Mouse (Mus musculus): ENCODE data around the gene Cdc42se2.

Gene Cdc42se2

DNA sequence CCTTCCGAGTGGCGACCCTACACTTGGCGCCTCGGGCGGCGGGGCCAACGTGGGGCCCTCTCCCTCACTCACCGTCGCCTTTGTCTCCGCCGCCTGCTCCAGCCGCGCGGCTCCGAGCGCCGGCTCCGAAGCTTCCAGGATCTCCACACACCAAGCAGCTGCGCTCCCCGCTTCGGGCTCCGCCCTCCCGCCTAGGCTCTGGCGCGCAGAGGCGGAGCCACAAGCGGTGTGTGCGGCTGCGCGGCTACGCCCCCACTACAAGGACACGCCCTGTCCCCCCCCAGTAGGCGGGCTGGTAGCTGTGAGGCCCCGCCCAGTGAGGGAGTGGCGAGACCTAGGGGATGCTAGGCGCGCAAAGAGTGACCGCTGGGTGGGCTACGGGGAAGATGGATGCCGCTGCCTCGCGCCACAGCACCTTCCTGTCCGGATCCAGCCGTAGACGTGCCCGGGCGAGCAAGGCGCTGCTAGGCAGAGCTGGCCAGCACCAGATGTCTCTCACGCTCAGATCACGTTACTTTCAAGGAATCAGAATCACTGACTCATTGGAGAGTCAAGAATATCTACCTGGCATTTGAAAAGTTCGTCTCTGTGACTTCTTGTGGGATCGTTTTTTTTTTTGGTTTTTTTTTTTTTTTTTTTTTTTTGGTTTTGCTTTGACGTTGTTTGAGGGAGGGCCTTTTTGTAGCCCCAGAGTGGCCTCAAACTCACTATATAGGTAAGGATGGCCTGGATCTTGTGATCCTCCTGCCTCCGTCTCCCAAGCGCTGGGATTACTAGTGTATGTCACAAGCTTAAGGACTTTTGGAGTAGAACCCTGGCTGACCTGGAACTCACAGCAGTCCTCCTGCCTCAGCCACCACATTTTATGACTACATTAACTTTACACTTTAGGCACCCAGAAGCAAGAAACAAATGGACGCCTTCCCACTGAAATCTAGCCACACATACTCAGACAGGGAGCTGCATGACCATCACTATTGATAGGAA, at the start of gene Cdc42se2:
TSS of gene Cdc42se2 (minus strand) at position 188 of the 987 bp plus-strand sequence.
- DNase-seq = peak; percentile 95

DNA sequence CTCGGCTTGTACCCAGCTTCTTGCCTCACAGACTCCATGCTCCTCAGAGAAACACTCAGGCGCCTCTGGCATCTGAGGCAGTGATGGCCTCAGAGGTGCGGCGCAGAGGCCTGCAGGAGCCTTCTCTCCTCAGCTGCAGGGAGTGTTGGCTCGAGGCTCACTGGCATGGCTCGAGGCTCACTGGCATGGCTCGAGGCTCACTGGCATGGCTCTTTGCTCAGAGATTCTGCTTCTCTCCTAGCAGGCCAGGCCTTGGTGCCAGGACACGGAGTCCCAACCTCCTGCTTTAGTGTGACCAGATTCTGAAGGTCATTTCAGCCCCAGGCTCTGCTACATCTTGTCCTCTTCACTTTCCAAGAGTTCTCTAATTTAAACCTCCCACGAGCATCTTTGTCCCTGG, 48.6 kb upstream of the Cdc42se2 start:
- peak; percentile 39 for DNase-seq

DNA sequence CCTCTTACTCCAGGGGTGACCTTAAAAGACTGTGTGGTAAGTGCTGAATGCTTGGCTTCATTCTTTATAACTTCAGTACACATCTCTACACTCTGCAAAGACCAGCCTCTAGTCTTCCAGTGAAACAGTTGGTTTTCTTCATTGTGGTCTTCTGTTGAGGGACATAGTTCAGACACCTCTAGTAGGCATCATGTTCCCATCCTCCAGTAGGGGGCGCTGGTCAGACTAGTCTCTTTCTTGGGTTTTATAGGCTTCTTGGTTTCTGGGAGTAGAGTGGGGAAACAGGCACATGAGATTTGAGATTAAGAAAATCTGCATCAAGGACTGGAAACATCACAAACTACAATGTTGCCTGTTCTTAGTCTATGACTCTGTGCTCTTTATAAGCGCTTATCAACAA, 47.1 kb upstream of the Cdc42se2 start:
- DNase-seq = no peak

DNA sequence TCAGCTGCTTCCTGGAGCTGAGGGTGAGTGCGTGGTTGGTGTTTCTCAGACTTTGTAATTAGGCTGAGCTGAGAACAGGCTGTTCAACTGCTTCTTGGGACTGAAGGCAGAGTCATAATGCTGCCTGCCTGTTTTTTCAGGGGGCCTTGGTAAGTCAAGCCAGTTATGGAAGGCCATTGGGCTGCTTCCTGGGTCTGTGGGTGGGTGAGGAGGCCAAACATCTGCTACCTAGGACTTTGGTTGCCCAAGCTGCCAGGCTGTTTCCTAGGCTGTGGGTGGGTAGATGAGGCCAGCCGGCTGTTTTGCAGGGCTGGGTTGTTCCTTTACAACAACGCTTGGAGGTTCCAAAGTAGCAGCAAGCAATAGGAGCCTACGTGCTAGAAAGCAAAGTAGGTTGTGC, 46.4 kb upstream of the Cdc42se2 start:
- no peak for DNase-seq

DNA sequence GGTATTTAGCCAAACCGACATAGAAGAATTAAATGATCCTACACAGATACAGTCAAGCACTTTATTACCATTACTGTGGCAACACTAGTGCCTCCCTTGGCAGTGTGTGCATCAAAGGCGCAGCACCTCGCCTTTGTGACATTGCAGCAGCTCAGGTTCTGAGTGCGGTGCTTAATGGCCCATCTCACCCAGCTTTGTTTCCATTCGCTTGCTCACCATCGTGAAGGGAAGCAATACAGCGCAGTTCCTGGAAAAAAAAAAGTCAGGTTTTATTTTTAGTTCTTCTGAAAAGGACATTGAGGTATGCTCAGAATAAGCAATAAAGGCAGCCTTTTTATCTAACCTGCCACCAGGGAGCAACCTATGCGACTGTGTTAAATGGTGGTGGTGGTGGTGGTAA, 39.3 kb upstream of the Cdc42se2 start:
- DNase-seq = no peak

DNA sequence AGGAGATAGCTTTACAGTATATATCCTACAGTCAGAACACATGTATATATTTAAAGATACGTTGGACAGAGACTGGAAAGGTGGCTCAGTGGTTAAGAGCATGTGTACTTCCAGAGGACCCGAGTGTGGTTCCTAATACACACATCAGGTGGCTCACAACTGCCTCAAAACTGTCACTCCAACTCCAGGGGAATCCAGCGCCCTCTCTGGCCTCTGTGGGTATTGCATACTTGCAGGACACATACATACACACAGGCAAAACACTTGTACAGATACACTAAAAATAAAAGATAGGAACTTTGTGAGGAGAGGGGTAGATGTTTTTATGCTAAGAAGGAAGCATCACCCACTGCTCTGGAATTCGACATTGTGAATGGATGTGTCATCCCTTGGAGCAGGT, 38.3 kb upstream of the Cdc42se2 start:
- no peak for DNase-seq

DNA sequence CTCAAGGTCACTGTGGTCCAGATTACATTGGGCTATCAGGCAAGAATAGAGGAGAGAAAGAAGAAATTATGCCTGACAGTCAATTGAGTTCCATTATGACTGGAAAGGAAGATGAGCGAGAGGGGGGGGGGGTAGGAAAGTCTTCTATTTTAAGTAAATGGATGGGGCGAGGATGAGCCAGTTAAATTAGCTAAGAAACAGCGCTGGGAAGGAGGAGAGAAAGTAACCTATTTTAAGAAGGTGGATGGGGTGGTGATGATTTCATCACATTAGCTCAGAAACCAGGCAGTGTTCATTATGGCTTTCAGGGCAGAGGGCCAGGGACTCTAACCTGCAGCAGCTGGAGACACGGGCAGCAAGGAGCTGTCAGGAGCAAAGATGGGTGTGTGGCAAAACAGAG, 36.0 kb upstream of the Cdc42se2 start:
- no peak for DNase-seq

DNA sequence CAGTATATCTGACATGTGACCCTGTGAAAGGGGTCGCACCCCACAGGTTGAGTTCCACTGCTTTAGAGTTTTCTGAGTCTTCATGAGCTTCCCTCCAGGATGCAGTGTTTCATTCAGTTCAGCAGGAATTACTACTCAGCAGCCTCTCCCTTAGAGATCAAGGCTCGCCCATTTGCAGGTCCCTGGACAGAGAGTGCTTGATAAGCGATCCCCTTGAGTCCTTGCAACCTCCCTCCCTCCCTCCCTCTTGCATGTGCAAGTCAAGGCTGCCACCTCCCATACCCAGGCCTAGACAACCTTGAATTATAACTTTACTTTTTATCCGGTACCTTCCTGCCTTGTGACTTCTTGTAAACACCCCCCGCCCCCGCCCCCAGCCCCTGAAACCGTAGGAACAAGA, 32.0 kb upstream of the Cdc42se2 start:
- DNase-seq = no peak

DNA sequence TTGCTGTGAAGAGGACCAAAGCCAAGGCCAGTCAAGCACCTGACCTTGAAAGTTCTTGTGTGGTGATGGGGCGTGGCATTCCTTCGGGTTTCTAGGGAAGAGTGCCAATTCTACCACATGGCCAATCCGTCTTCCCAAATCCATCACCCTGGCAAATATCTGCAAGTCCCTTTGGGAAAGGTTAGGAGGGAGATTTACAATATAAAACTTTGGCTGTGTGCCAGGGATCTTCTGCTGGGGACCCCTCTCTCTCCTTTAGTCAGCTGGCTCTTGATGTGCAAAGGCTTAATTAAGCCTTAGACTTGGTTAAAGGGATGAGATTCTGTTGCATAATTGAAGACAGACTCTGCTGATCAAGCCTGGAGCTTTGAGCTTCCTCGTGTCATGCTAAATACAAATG, 30.0 kb upstream of the Cdc42se2 start:
- DNase-seq = no peak

DNA sequence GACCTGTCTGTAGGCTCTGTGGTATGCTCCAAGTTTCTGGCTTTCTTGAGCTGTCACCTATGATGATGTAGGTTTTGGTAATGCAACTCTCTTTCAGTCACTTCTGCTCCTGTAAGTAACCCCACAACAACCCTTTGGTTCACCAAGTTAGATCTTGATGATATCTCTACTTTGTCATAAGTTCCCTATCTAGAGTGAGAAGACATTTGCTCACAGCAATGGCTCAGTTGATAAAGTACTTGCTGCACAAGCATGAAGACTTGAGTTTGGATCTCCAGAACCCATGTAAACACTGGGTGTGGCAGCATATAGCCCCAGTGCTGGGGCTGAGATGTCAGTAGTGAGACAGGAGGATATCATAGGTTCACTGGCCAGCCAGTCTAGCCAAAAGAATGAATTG, 28.2 kb upstream of the Cdc42se2 start:
- no peak for DNase-seq

DNA sequence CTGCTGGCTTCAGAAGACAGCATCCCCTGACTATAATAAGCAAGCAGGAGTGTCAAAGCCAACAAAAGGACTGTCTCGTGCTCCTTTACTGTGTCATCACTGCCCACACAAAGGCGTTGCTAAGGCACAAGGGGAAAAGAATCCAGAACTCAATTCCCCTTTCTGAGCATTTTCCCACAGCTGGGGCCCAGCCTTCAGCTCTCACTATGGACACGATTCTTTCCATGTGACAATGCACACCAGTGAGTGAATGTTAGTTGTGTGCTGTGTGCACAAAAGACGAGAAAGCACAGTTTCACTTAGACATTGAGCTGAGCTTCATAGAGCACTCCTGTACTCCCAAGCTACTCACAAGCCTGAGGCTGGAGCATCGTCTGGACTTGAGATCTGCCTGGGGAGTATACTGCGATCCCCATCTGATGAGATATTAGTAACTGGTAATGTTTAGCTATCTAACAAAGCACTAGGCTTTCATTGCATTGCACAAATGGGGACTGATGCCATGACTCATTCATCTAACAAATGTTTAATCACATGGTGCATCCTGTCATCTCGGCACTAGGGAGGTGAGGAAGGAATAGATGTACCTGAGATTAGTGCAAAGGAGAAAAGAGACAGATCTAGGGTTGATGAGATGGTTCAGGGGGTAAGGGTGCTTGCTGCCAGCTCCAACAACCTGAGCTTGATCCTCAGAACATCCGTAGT, 25.5 kb upstream of the Cdc42se2 start:
- no peak for DNase-seq

DNA sequence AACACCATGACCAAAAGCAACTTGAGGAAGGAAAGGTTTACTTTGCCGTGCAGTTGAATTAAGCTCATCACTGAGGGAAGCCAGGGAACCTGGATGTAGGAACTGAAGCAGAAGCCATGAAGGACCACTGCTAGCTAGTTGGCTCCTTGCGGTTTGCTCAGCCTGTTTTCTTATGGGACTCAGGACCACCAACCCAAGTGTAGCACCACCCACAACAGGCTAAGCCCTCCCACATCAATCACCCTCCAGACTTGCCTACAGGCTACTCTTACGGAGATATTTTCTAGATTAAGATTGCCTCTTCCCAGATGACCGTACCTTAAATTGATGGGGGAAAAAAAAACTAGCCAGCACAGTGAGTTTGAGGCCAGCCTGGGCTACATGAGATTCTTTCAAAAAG, 24.8 kb upstream of the Cdc42se2 start:
- DNase-seq = no peak

DNA sequence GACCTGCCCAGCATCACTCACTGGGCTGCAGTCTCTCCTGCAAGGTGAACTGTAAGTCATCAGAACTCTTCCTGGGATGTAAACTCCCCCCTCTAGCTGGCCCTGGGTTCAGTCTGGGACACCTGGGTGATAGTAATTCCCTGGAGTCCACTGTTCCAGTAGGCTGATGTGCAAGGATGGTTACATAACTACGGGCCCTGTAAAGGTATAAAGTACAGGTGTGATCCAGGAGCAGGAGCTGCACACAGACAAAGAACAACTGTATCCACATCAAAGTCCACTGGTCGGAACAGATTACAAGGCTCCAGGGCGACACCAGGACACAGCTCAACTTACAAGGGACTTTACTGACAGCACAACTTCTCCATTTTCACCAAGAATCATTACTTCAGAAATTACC, 23.6 kb upstream of the Cdc42se2 start:
- no peak for DNase-seq

DNA sequence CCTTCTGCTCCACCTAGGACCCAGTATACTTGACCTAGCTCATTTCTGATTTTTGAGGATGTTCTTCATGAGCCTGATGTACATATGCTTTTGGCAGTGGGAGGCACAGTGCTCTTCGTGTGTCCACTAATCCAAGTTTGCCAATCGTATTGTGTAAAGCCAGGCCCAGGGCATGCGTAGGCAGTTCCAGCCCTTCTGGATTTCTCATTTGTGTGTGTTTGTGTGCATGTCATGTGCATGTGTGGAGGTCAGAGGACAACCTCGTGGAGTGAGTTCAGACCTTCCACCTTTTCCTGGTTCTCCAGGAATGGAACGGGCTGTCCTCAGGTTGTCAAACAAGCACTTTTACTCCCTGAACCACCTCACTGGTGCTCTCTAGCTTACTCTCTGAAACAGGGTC, 22.1 kb upstream of the Cdc42se2 start:
- DNase-seq = no peak

DNA sequence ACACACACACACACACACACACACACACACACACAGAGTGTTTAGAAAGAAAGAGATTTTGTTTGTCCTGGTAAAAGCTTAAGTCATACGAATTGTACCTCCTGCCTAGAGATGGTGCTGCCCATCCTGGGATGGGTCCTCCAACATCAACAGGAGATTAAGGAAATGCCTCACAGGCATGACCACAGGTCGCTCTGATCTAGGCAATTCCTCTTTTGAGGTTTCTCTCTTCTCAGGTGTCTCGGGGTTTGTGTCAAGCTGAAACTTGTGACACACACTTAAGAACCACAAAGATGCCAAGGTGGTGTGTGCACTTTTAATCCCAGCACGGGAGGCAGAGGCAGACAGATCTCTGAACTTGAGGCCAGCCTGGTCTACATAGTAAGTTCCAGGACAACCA, 20.7 kb upstream of the Cdc42se2 start:
- DNase-seq = no peak

DNA sequence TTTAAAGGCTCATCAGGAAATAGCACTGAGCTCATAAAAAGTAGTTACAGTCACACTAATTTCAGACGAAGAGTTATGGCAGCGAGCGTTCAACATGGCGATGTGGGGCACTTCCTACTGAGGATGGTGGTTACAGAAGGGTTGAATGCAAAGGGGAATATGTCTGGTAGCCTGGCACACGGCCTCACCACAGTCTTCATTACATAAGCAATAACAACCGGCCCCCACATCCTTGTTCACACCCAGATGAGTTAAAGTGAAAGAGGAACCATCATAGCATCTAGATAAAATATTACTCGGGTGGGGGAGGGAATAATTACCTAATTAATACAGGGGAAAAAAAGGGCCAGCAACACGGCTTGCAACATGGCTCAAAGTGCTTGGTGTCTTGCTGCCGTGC, 20.2 kb upstream of the Cdc42se2 start:
- DNase-seq = no peak

DNA sequence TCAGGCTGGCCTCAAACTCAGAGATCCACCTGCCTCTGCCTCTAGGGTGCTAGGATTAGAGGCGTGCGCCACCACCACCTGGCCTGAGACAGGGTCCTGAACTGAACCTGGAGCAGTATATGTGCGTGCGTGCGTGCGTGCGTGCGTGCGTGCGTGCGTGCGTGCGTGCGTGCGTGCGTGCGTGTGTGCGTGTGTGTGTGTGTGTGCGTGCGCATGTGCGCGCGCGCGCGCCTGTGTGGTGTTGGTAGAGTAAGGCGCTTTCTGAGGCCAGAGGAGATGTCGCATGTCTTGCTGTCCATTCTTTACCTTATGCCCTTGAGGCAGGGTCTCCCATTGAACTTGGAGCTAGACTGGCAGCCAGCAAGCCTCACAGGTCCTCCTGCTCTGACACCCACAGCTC, 19.4 kb upstream of the Cdc42se2 start:
- no peak for DNase-seq

DNA sequence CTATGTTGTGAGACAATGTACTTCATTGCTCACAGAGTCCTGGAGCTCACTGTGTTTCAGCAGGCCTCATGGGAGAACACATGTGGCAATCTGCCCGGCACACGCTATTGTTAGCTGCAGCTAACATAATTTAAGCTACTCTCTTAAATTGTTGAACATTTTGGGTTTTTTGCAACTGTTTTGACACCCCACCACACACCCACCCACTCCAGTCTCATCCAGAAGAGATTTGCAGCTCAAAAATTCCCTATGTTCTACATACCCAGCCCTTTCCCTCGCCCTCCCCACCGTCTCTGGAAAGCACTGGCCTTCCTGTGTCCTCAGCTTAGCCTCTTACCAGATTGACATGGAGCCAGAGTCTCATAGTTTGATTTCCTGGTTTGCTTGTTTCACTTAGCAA, 17.7 kb upstream of the Cdc42se2 start:
- no peak for DNase-seq

DNA sequence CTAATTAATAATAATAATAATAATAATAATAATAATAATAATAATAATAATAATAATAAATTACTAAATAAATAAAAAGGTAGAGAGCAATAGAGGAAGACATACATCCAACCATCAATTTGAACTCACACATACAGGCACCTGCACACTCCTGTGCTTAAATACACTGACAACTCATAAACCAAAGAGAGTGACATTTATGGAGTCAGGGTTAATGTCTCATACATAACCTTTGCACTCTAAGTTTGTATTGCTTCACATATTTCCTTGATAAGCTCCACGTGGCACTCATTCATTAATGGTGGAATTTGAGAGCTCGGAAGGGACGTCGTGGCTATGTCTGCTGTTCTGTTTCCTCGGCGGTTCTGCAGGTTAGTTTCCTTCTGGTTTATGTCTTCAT, 15.1 kb upstream of the Cdc42se2 start:
- no peak for DNase-seq

DNA sequence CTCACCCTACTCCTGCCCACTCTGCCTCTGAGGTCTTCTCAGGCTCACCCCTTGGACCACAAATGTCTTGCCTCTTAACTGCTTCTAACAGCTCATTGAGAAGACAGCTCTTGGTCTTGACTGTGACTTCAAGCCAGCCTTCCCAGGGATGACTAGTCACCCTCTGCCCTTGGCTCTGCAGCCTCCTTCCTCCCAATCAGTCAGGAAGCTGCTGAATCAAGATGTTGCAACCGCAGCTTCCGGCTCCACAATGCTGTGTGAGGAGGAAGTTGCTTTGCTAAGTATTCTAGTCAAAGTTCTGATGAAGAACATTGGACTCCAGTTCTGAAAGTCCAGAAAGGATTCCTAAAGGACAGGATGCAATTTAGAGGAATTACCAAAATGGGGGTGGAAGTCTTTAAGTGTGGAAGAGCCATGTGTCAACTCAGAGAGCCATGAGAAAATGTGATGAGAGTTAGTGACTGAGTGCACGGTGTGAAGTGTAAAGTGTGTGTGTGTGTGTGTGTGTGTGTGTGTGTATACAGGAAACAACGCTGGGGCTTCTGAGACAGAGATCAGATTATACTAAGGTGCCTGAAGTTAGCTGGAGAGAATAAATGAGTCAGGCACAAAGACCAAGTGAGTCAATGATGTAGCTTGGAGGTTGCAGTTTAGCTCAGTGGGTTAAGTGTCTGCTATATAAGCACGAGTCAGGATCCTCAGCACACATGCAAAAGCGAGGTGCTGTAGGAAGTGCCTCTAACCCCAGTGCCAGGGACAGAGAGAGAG, 14.5 kb upstream of the Cdc42se2 start:
- no peak for DNase-seq

DNA sequence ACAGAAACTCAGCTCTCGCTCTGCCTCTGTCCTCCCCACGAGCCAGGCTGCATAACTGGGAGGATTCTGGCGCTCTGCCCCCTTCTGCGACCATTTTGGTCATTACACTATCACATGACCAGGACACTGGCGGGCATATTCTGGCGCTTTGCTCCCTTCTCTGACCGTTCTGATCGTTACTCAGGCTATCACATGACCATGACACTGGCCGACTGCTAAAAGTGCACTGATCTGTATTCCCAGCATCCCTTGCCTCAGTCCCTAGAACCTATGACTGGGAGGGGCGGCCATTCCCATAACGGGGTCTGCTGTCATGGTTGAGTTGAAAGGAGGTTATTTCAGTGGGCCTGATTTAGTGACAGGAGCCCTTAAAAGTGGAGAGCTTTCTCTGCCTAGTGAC, 9.1 kb upstream of the Cdc42se2 start:
- DNase-seq = no peak

DNA sequence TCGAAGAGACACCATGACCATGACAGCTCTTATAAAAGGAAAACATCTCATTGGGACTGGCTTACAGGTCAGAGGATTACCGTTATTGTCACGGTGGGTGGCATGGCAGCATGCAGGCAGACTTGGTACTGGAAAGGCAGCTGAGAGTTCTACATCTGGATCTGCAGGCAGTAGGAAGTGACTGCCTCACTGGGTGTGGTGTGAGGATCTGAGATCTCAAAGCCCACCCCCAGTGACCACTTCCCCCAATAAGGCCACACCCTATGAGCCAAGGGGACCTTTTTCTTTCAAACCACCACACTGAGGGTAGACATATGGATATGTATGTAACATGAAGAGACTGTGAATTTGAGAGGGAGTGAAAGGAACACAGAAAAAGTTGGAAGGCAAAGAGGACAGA, 7.2 kb upstream of the Cdc42se2 start:
- DNase-seq = no peak

DNA sequence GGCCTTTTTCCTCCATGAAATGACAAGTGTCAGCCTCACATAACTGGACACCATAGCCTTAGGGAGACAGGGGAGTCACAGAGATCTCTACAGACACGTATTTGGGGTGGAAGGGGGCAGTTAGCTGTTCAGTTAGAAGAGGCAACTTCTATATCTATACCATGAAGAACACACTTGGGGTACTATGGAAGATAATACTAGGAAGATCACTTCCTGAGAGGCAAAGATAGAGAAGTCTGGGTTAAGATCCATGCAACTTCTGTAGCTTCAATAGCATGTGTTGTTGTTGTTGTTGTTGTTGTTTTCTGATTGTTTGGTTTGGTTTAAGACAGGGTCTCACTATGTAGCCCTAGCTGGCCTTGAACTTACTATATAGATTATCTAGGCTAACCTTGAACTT, 5.7 kb upstream of the Cdc42se2 start:
- no peak for DNase-seq

DNA sequence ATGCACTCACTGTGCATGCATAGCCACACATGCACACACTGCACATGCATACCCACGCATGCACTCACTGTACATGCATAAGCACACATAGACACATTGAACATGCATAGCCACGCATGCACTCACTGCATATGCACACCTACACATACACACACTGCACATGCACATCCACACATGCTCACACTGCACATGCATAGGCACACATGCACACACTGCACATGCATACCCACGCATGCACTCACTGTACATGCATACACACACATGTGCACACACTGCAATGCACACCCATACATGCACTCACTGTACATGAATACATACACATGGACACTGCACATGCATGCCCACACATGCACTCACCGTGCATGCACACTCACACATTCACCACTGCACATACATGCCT, 4.0 kb upstream of the Cdc42se2 start:
- DNase-seq = no peak
